In genomic region chr19:38673936-38674335, GRCm38 (mm10) we compare ENCODE assay signal across 26 mouse cellular contexts.
A peak's percentile ranks its signal among the peaks of the same experiment; 100 is the strongest.
DNase-seq lines count a peak whose midpoint lies in the region; ATAC-seq and TF ChIP-seq lines count a peak whose summit lies in the region.
"Had no signal": no experiment of that assay in that cellular context is flagged by ENCODE, and none has a peak within 500 bp of the region (broad histone marks: within the 10 kb centered on the region; RNA-seq: fewer than 3 reads in every experiment).

No protein-coding gene starts in this region.

- H3K27me3 ChIP-seq in embryonic facial prominence, embryonic 13.5 days = no peaks in the 10 kb centered on the region
- H3K27me3 ChIP-seq in embryonic facial prominence, embryonic 10.5 days (replicated peaks; ENCODE audit: low read depth, poor library complexity, severe bottlenecking) = no peaks in the 10 kb centered on the region
- H3K27me3 ChIP-seq in lung, embryonic 14.5 days (ENCODE audit: insufficient read depth, low read length) = no peaks in the 10 kb centered on the region
- H3K27me3 ChIP-seq in stomach, postnatal 0 days (ENCODE audit: control insufficient read depth, insufficient read depth, low read length) = no peaks in the 10 kb centered on the region
- H3K27me3 ChIP-seq: CH12.LX; embryonic facial prominence, embryonic 15.5 days; forebrain, embryonic 13.5 days; forebrain, embryonic 15.5 days; Patski had no signal

- H3K9ac ChIP-seq in embryonic facial prominence, embryonic 13.5 days = no peak overlapping the region
- no peak overlapping the region for H3K9ac ChIP-seq in lung, embryonic 14.5 days
- H3K9ac ChIP-seq in stomach, postnatal 0 days (ENCODE audit: low read length) = no peak overlapping the region
- H3K9ac ChIP-seq: embryonic facial prominence, embryonic 15.5 days; forebrain, embryonic 13.5 days; forebrain, embryonic 15.5 days; forebrain, postnatal 0 days had no signal

- no peaks in the 10 kb centered on the region for H3K36me3 ChIP-seq in embryonic facial prominence, embryonic 13.5 days
- no peaks in the 10 kb centered on the region for H3K36me3 ChIP-seq in embryonic facial prominence, embryonic 10.5 days (replicated peaks)
- H3K36me3 ChIP-seq in lung, embryonic 14.5 days (ENCODE audit: insufficient read depth) = no peaks in the 10 kb centered on the region
- H3K36me3 ChIP-seq in stomach, postnatal 0 days (ENCODE audit: control insufficient read depth, insufficient read depth, low read length) = no peaks in the 10 kb centered on the region
- H3K36me3 ChIP-seq: embryonic facial prominence, embryonic 15.5 days; forebrain, embryonic 10.5 days; forebrain, embryonic 15.5 days; G1E had no signal

- no peak for DNase-seq in embryonic facial prominence, embryonic 10.5 days (ENCODE audit: low spot score)
- DNase-seq in lung, embryonic 14.5 days = peak; percentile 7
- no peak for DNase-seq in lung, postnatal 14 days
- no peak for DNase-seq in stomach, postnatal 0 days (ENCODE audit: low spot score)
- no peak for DNase-seq in liver
- DNase-seq: adrenal gland, adult 8-10 months; adrenal gland, postnatal 14 days; adrenal gland, postnatal 36 days; B cell, adult 2 months; cerebellum, adult 11-12 months; cerebellum, adult 2 months; cerebellum, adult 9-10 months; cerebellum, postnatal 10 days; cerebellum, postnatal 25 days; forebrain, postnatal 0 days had no signal

- no peak for TF ChIP-seq EP300 in stomach, postnatal 0 days (optimal IDR thresholded peaks at IDR 0.05)

- WGBS in embryonic facial prominence, embryonic 13.5 days = 33% methylated on average over 2 of the region's 2 CpGs
- 87% methylated on average over 2 of the region's 2 CpGs for WGBS in embryonic facial prominence, embryonic 10.5 days
- 71% methylated on average over 2 of the region's 2 CpGs for WGBS in lung, embryonic 14.5 days
- 42% methylated on average over 2 of the region's 2 CpGs for WGBS in stomach, postnatal 0 days

- H3K4me3 ChIP-seq in embryonic facial prominence, embryonic 13.5 days = no peak overlapping the region
- H3K4me3 ChIP-seq in embryonic facial prominence, embryonic 10.5 days = no peak overlapping the region
- H3K4me3 ChIP-seq in lung, embryonic 14.5 days (ENCODE audit: low read depth, low read length) = no peak overlapping the region
- no peak overlapping the region for H3K4me3 ChIP-seq in stomach, postnatal 0 days (ENCODE audit: low read depth, low read length)
- H3K4me3 ChIP-seq: embryonic facial prominence, embryonic 15.5 days; erythroblast, embryonic 14.5 days; forebrain, embryonic 10.5 days; forebrain, embryonic 13.5 days; forebrain, embryonic 15.5 days had no signal

- no peak for ATAC-seq in embryonic facial prominence, embryonic 13.5 days (ENCODE audit: insufficient number of reproducible peaks, insufficient read depth, low FRiP score, low TSS enrichment, low read depth)
- ATAC-seq in lung, embryonic 14.5 days (ENCODE audit: insufficient read depth) = no peak
- no peak for ATAC-seq in stomach, postnatal 0 days (ENCODE audit: low FRiP score, low TSS enrichment)
- ATAC-seq: activated CD4-positive, CD25-positive, alpha-beta regulatory T cell, adult 4 months; CD4-positive, CD25-positive, alpha-beta regulatory T cell, adult 4 months; forebrain, embryonic 13.5 days; forebrain, embryonic 15.5 days; forebrain, postnatal 0 days; Patski had no signal

- TF ChIP-seq CTCF in lung, embryonic 14.5 days (IDR thresholded peaks at IDR 0.05; ENCODE audit: low read depth) = no peak
- no peak for TF ChIP-seq CTCF in stomach, postnatal 0 days (IDR thresholded peaks at IDR 0.05; ENCODE audit: low read depth)

- H3K4me1 ChIP-seq in embryonic facial prominence, embryonic 13.5 days = peaks cover 8% of the 10 kb centered on the region
- no peaks in the 10 kb centered on the region for H3K4me1 ChIP-seq in embryonic facial prominence, embryonic 10.5 days
- H3K4me1 ChIP-seq in lung, embryonic 14.5 days (ENCODE audit: insufficient read depth) = no peaks in the 10 kb centered on the region
- H3K4me1 ChIP-seq in stomach, postnatal 0 days (replicated peaks; ENCODE audit: control insufficient read depth, insufficient read depth) = no peaks in the 10 kb centered on the region
- H3K4me1 ChIP-seq: embryonic facial prominence, embryonic 15.5 days; forebrain, embryonic 10.5 days; forebrain, embryonic 13.5 days; forebrain, embryonic 15.5 days had no signal

- no peak overlapping the region for H3K4me2 ChIP-seq in embryonic facial prominence, embryonic 13.5 days
- no peak overlapping the region for H3K4me2 ChIP-seq in lung, embryonic 14.5 days
- H3K4me2 ChIP-seq in stomach, postnatal 0 days (replicated peaks; ENCODE audit: low read depth) = no peak overlapping the region
- H3K4me2 ChIP-seq: embryonic facial prominence, embryonic 15.5 days; forebrain, embryonic 13.5 days; forebrain, embryonic 15.5 days had no signal

- peak overlapping the region; percentile 16; the same call in 1 of the 2 replicates for H3K27ac ChIP-seq in embryonic facial prominence, embryonic 13.5 days
- H3K27ac ChIP-seq in embryonic facial prominence, embryonic 10.5 days (replicated peaks) = no peak overlapping the region
- H3K27ac ChIP-seq in lung, embryonic 14.5 days (ENCODE audit: low read depth) = no peak overlapping the region
- 0 out of 2 replicates have a peak overlapping the region, but pooled peaks have one; percentile 54 for H3K27ac ChIP-seq in stomach, postnatal 0 days (replicated peaks)
- H3K27ac ChIP-seq: forebrain, embryonic 10.5 days; forebrain, embryonic 13.5 days; forebrain, embryonic 15.5 days had no signal

- no peaks in the 10 kb centered on the region for H3K9me3 ChIP-seq in embryonic facial prominence, embryonic 13.5 days
- H3K9me3 ChIP-seq in embryonic facial prominence, embryonic 10.5 days = no peaks in the 10 kb centered on the region
- no peaks in the 10 kb centered on the region for H3K9me3 ChIP-seq in lung, embryonic 14.5 days (ENCODE audit: low read depth, low read length)
- no peaks in the 10 kb centered on the region for H3K9me3 ChIP-seq in stomach, postnatal 0 days (ENCODE audit: control insufficient read depth, low read length)
- H3K9me3 ChIP-seq: embryonic facial prominence, embryonic 15.5 days; forebrain, embryonic 10.5 days; forebrain, embryonic 13.5 days; forebrain, embryonic 15.5 days; G1E had no signal

Comparison
In these comparisons a context has a peak if more than half of its experiments do, and no peak if none do; other contexts are left out.
1. H3K27ac ChIP-seq: peak in embryonic facial prominence, embryonic 13.5 days (single experiment) and stomach, postnatal 0 days (single experiment); none in embryonic facial prominence, embryonic 10.5 days (single experiment) and lung, embryonic 14.5 days (single experiment).